Mouse (Mus musculus) kidney, embryonic 14.5 days (tissue): Measurements from ENCODE around the gene Rragb. TPM values are rescaled to one million over a fixed set of nuclear protein-coding genes. Genes with fewer than 3 reads are reported as not detected.
A peak's percentile ranks its signal among the peaks of the same experiment; 100 is the strongest.
"Not testable (repeated sequence)": the region's sequence is repeated elsewhere in the genome, so short reads cannot be mapped to it uniquely, and the experiment has no call there.

Experiments used
- ATAC-seq: fragments of 200-750 bp; cut with Nextera tagmentation; 2 replicates; pipeline ENCODE4 v1.8.0; 2017; ENCODE audit warnings: moderate number of reproducible peaks, mild to moderate bottlenecking, moderate TSS enrichment, moderate library complexity; ENCODE audit not compliant: low FRiP score, low TSS enrichment
- H3K27ac ChIP-seq: fragments of 300-500 bp; sonication (generic); 2 replicates; pipeline ENCODE4 v1.5.1; 2014; ENCODE audit warnings: low read depth, mild to moderate bottlenecking, low read length, moderate library complexity, mixed read lengths
- H3K27me3 ChIP-seq: fragments of 300-500 bp; sonication (generic); 2 replicates; pipeline ENCODE4 v1.6.1; 2014; ENCODE audit warnings: mild to moderate bottlenecking, low read length; ENCODE audit not compliant: control insufficient read depth, insufficient read depth
- H3K36me3 ChIP-seq: fragments of 300-500 bp; sonication (generic); 2 replicates; pipeline ENCODE4 v1.6.1; 2014; ENCODE audit warnings: low read length, mixed read lengths; ENCODE audit not compliant: control insufficient read depth, insufficient read depth
- H3K4me1 ChIP-seq: fragments of 300-500 bp; sonication (generic); 2 replicates; pipeline ENCODE4 v1.6.1; 2014; ENCODE audit warnings: low read length, mixed read lengths; ENCODE audit not compliant: control insufficient read depth, insufficient read depth
- H3K4me2 ChIP-seq: fragments of 300-500 bp; sonication (generic); replicated peaks from 2 replicates; pipeline ENCODE4 v1.6.1; 2014; ENCODE audit warnings: low read depth, mild to moderate bottlenecking, low read length
- H3K4me3 ChIP-seq: fragments of 300-500 bp; sonication (generic); 2 replicates; pipeline ENCODE4 v1.5.1; 2014; ENCODE audit warnings: mild to moderate bottlenecking, low read length
- H3K9ac ChIP-seq: fragments of 300-500 bp; sonication (generic); 2 replicates; pipeline ENCODE4 v1.6.1; 2014; ENCODE audit warnings: low read depth, mild to moderate bottlenecking, low read length, moderate library complexity
- H3K9me3 ChIP-seq: fragments of 300-500 bp; sonication (generic); 2 replicates; pipeline ENCODE4 v1.6.1; 2016; ENCODE audit warnings: low read length; ENCODE audit not compliant: control insufficient read depth
- WGBS: fragments of 180-500 bp; shearing (Covaris S2); extraction: QIAGEN DNeasy Blood & Tissue Kit; methylation state at CpG from one replicate; pipeline ENCODE4 v1.1.7; 2014; 5-methylcytosine and 5-hydroxymethylcytosine counted together
- polyA plus RNA-seq: library from polyadenylated mRNA; unstranded; fragments of >200 nt; fragmentation: Nextera tagmentation; extraction: Ambion mirVana; gene quantifications from 2 replicates; pipeline ENCODE4 v1.2.1, GENCODE M21; 2014

Gene Rragb
- 3.2 and 4.3 TPM in 2 replicates for polyA plus RNA-seq

GRCm38 (mm10) chrX:153139734-153140515, at the start of gene Rragb:
Gene Rragb, plus strand, starts transcription at chrX:153139981.
- no peaks in the 10 kb centered on the region for H3K4me1 ChIP-seq
- peak within 1 kb of the TSS; percentile 45 for H3K9ac ChIP-seq
- 23% methylated on average over 47 of the region's 47 CpGs for WGBS

DNA sequence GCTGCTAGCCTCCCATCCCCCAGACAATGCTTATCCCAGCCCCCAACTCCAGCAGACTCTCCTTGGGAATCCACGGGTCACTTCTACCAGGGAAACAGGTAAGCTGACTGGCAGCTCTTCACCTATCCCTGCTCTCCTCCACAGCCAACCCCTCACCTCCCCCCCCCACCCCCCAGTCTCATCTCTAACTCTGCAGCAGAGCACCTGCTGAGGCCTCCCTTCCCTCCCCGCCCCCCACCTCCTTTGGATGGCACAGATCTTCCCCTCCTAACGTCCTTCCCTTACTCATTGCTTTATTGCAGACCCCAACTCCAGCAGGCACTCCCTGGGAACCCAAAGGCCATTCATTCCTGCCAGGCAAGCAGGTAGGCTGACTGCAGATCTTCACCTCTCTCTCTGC, 21.3 kb upstream of the Rragb start, which contains the start of gene Foxr2:
Foxr2 (plus strand) TSS at position 301 of the 400 bp plus-strand sequence.
- H3K4me2 ChIP-seq, result no peak within 1 kb of the TSS
- no peaks in the 10 kb centered on the region for H3K9me3 ChIP-seq
- no peak within 1 kb of the TSS for H3K9ac ChIP-seq
- H3K4me1 ChIP-seq, result no peaks in the 10 kb centered on the region
- no peak within 1 kb of the TSS for H3K27ac ChIP-seq
- H3K27me3 ChIP-seq, result no peaks in the 10 kb centered on the region
- H3K4me3 ChIP-seq, result no peak within 1 kb of the TSS
- ATAC-seq, result no peak
- no peaks in the 10 kb centered on the region for H3K36me3 ChIP-seq
- 27% methylated on average over 3 of the region's 3 CpGs for WGBS

More at GRCm38 (mm10) chrX:153139734-153140515, at the start of gene Rragb:
- Histone ChIP-seq H3K27ac (no peak within 1 kb of the TSS), H3K4me3 (peak within 1 kb of the TSS; percentile 42), H3K9me3 (no peaks in the 10 kb centered on the region), H3K27me3 (no peaks in the 10 kb centered on the region; the same call in 1 of the 2 replicates), H3K4me2 (peak within 1 kb of the TSS; percentile 50), H3K36me3 (no peaks in the 10 kb centered on the region)
- ATAC-seq, result peak; percentile 98

DNA sequence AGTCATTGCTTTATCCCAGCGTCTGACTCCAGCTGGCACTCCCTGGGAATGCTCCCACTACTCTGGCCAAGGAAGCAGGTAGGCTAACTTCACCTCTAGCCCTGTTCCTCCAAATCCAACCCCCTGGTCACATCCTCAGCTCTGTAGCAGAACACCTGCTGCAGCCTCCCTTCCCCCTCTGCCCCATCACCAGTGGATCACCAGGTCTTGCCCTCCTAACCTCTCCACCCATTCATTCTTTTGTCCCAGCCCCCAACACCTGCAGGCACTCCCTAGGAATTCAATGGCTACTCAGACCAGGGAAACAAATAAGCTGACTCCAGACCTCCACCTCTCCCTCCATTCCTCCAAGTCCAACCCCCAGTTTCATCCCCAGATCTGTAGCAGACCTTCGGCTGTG, 20.8 kb upstream of the Rragb start:
- no peak overlapping the region for H3K27ac ChIP-seq
- no peaks in the 10 kb centered on the region for H3K36me3 ChIP-seq
- 49% methylated on average over 2 of the region's 2 CpGs for WGBS
- no peaks in the 10 kb centered on the region for H3K4me1 ChIP-seq
- no peaks in the 10 kb centered on the region for H3K9me3 ChIP-seq
- H3K27me3 ChIP-seq, result no peaks in the 10 kb centered on the region
- no peak overlapping the region for H3K4me3 ChIP-seq
- ATAC-seq, result no peak
- no peak overlapping the region for H3K4me2 ChIP-seq
- no peak overlapping the region for H3K9ac ChIP-seq

DNA sequence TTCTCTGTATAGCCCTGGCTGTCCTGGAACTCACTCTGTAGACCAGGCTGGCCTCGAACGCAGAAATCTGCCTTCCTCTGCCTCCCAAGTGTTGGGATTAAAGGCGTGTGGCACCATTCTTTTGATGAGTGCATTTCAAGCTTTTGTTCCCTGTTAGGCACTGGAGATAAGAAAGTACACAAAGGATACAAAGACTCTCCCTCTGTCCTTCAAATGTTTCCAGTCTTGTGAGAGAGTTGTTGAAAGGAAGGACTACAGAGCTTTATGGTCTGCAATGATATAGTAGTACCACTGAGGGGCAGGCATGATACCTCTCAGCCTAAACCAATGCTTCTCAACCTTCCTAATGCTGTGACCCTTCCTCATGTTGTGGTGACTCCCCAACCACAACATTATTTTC, 2.9 kb downstream of the Rragb start:
- no peaks in the 10 kb centered on the region for H3K4me1 ChIP-seq
- no peaks in the 10 kb centered on the region for H3K36me3 ChIP-seq
- no peaks in the 10 kb centered on the region; the same call in 1 of the 2 replicates for H3K27me3 ChIP-seq
- H3K4me2 ChIP-seq, result no peak overlapping the region
- ATAC-seq, result no peak
- WGBS, result 82% methylated on average over 3 of the region's 3 CpGs
- no peak overlapping the region for H3K4me3 ChIP-seq
- no peak overlapping the region for H3K27ac ChIP-seq
- no peak overlapping the region for H3K9ac ChIP-seq
- H3K9me3 ChIP-seq, result no peaks in the 10 kb centered on the region

DNA sequence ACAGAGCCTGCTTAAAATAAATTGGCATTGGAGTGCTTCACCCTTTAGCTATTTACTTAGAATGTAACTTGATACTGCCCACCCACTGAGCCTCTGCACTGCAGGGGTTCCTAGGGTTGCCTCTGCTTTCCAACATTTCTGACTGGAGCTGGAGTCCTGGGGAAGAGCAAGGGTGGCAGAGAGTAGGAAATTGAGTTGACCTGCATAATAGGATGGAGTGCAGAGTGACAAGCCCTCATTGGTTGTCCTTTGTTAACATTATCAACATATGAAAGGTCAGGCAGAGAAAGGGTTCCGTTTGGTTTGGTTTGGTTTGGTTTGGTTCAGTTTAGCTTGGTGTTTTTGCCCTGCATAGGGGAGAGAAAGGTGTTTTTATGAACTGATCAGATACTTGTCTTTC, 12.0 kb downstream of the Rragb start:
- ATAC-seq, result no peak
- Histone ChIP-seq H3K4me2 (no peak overlapping the region), H3K9ac (no peak overlapping the region), H3K9me3 (no peaks in the 10 kb centered on the region), H3K27me3 (no peaks in the 10 kb centered on the region), H3K36me3 (no peaks in the 10 kb centered on the region), H3K27ac (no peak overlapping the region), H3K4me1 (no peaks in the 10 kb centered on the region), H3K4me3 (no peak overlapping the region)
- 42% methylated on average over 1 of the region's 1 CpGs for WGBS

GRCm38 (mm10) chrX:153155322-153155721, 15.5 kb downstream of the Rragb start:
- no peaks in the 10 kb centered on the region for H3K27me3 ChIP-seq
- WGBS, result 52% methylated on average over 3 of the region's 3 CpGs
- no peak overlapping the region for H3K4me2 ChIP-seq
- H3K4me3 ChIP-seq, result no peak overlapping the region
- no peaks in the 10 kb centered on the region for H3K4me1 ChIP-seq
- no peaks in the 10 kb centered on the region for H3K9me3 ChIP-seq
- H3K27ac ChIP-seq, result no peak overlapping the region
- no peak for ATAC-seq
- H3K9ac ChIP-seq, result no peak overlapping the region
- H3K36me3 ChIP-seq, result no peaks in the 10 kb centered on the region

GRCm38 (mm10) chrX:153174786-153175185, 35.0 kb downstream of the Rragb start:
- no peak for ATAC-seq
- Histone ChIP-seq H3K9me3 (no peaks in the 10 kb centered on the region), H3K4me1 (no peaks in the 10 kb centered on the region), H3K4me2 (no peak overlapping the region), H3K9ac (no peak overlapping the region), H3K36me3 (no peaks in the 10 kb centered on the region), H3K4me3 (no peak overlapping the region), H3K27me3 (no peaks in the 10 kb centered on the region), H3K27ac (no peak overlapping the region)
- 21% methylated on average over 1 of the region's 1 CpGs for WGBS

DNA sequence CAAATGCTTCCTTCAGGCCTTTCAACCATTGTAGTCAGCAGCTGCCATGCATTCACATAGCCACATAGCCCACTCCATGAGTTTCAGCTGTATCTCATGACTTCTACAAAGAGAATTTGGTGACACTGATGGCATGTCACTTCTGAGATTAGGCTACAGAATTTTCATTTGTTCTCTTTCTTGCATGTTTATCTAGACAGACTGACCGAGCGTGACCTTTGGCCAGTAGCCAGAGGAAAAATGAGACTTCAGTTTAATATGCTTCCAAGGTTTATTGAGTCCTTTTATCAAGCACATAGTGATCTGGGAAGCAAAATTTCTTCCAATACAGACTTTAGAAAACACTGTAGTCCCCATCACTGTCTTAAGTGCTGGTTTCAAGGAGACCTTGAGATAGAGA, 42.4 kb downstream of the Rragb start:
- H3K4me3 ChIP-seq, result no peak overlapping the region
- H3K36me3 ChIP-seq, result no peaks in the 10 kb centered on the region
- WGBS, result 82% methylated on average over 2 of the region's 2 CpGs
- no peak overlapping the region for H3K27ac ChIP-seq
- H3K27me3 ChIP-seq, result no peaks in the 10 kb centered on the region
- H3K9me3 ChIP-seq, result no peaks in the 10 kb centered on the region
- no peak overlapping the region for H3K4me2 ChIP-seq
- no peaks in the 10 kb centered on the region for H3K4me1 ChIP-seq
- H3K9ac ChIP-seq, result no peak overlapping the region
- no peak for ATAC-seq

DNA sequence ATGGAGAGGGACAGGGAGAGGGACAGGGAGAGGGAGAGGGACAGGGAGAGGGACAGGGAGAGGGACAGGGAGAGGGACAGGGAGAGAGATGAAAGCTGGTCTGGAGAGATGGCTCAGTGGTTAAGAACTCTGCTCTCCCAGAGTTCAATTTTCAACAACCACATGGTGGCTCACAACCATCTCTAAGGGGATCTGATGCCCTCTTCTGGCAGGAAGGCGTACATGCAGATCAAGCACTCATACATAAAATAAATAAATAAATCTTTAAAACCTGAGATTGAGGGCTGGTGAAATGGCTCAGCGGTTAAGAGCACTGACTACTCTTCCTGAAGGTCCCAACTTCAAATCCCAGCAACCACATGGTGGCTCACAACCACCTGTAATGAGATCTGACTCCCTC, 59.4 kb downstream of the Rragb start:
- H3K9me3 ChIP-seq, H3K9ac ChIP-seq, H3K27ac ChIP-seq, H3K36me3 ChIP-seq, H3K4me1 ChIP-seq, H3K27me3 ChIP-seq, ATAC-seq, H3K4me3 ChIP-seq, H3K4me2 ChIP-seq: not testable (repeated sequence)
- WGBS, result 83% methylated on average over 2 of the region's 2 CpGs
